Mouse (Mus musculus) CH12.LX (cell line): ENCODE results near the gene Adra2b. TPM values are rescaled to one million over a fixed set of nuclear protein-coding genes. Genes with fewer than 3 reads are reported as not detected.

Experiments used
- DNase-seq: peaks from one replicate; pipeline ENCODE4 v3.0.0-alpha.2; 2013; ENCODE audit errors: extremely low read depth
- H3K27ac ChIP-seq: 2 replicates; pipeline ENCODE4 v1.5.1; 2012; ENCODE audit warnings: low read depth, mild to moderate bottlenecking, control low read depth, moderate library complexity; ENCODE audit not compliant: insufficient read depth
- H3K27me3 ChIP-seq: replicated peaks from 2 replicates; pipeline ENCODE3; 2012; ENCODE audit warnings: inconsistent platforms
- H3K36me3 ChIP-seq, 2 experiments: replicated peaks in 1 of 2; 2 replicates each; pipeline versions ENCODE3 to v1.6.1; 2012; ENCODE audit warnings: inconsistent platforms in 1 of 2, low read length in 1 of 2, mild to moderate bottlenecking in 1 of 2, mixed read lengths in 1 of 2, moderate library complexity in 1 of 2; ENCODE audit not compliant: control insufficient read depth in 1 of 2, insufficient read depth in 1 of 2
- H3K4me1 ChIP-seq, 2 experiments: 2 replicates each; pipeline ENCODE4 v1.6.1; 2012; ENCODE audit warnings: inconsistent platforms in 1 of 2, moderate library complexity in 1 of 2; ENCODE audit not compliant: insufficient read depth in 2 of 2, control insufficient read depth in 1 of 2
- H3K4me2 ChIP-seq: 2 replicates; pipeline ENCODE4 v1.6.1; 2012; ENCODE audit warnings: low read depth, mild to moderate bottlenecking, control low read depth; ENCODE audit not compliant: poor library complexity, insufficient read depth, severe bottlenecking
- H3K4me3 ChIP-seq, 3 experiments: fragments of 150-350 bp in 1 of 3; sonication (generic) in 1 of 3; replicated peaks in 1 of 3; 2 replicates each; pipeline versions ENCODE3 to v1.5.1; 2011 to 2012; ENCODE audit warnings: low read depth in 2 of 3, low read length in 2 of 3, mild to moderate bottlenecking in 2 of 3, moderate library complexity in 2 of 3, control low read depth in 1 of 3, improper control_type of control experiment in 1 of 3, inconsistent platforms in 1 of 3, mixed read lengths in 1 of 3; ENCODE audit not compliant: poor library complexity in 1 of 3
- H3K79me2 ChIP-seq: replicated peaks from 2 replicates; pipeline ENCODE4 v1.6.1; 2012; ENCODE audit warnings: mild to moderate bottlenecking, moderate library complexity; ENCODE audit not compliant: control insufficient read depth, poor library complexity, insufficient read depth, severe bottlenecking; ENCODE audit errors: extremely low read depth
- H3K9ac ChIP-seq: 2 replicates; pipeline ENCODE4 v1.6.1; 2012; ENCODE audit warnings: low read depth, mild to moderate bottlenecking, control low read depth, moderate library complexity; ENCODE audit not compliant: insufficient read depth
- H3K9me3 ChIP-seq: replicated peaks from 2 replicates; pipeline ENCODE3; 2012; ENCODE audit warnings: low read length, inconsistent platforms, mixed read lengths
- BHLHE40 ChIP-seq: IDR thresholded peaks from 2 replicates; pipeline ENCODE4 v1.6.1; 2011; ENCODE audit warnings: mild to moderate bottlenecking, low read depth, low read length, improper control_type of control experiment
- CHD1 ChIP-seq: IDR thresholded peaks from 2 replicates; pipeline ENCODE4 v1.6.1; 2012; ENCODE audit warnings: low read depth, low read length, improper control_type of control experiment, inconsistent platforms
- CHD2 ChIP-seq: IDR thresholded peaks from 2 replicates; pipeline ENCODE4 v1.6.1; 2011; ENCODE audit warnings: low read length, improper control_type of control experiment
- CTCF ChIP-seq, 2 experiments: IDR thresholded peaks in 1 of 2; conservative IDR thresholded peaks in 1 of 2; 2 replicates each; pipeline ENCODE4 v1.5.1; 2011 to 2012; ENCODE audit warnings: low read depth in 2 of 2, low read length in 2 of 2, improper control_type of control experiment in 1 of 2, inconsistent platforms in 1 of 2, mild to moderate bottlenecking in 1 of 2, moderate library complexity in 1 of 2
- ELF1 ChIP-seq: IDR thresholded peaks from 2 replicates; pipeline ENCODE4 v1.6.1; 2014; ENCODE audit warnings: low read depth, mild to moderate bottlenecking, inconsistent platforms, low read length, improper control_type of control experiment
- EP300 ChIP-seq: IDR thresholded peaks from 2 replicates; pipeline ENCODE4 v1.6.1; 2011; ENCODE audit warnings: low read length, improper control_type of control experiment
- ETS1 ChIP-seq: conservative IDR thresholded peaks from 2 replicates; pipeline ENCODE4 v1.6.1; 2012; ENCODE audit warnings: low read depth, mild to moderate bottlenecking, inconsistent platforms, low read length, improper control_type of control experiment, moderate library complexity
- GABPA ChIP-seq: IDR thresholded peaks from 2 replicates; pipeline ENCODE4 v1.6.1; 2012; ENCODE audit warnings: low read depth, low read length, improper control_type of control experiment, inconsistent platforms; ENCODE audit not compliant: insufficient replicate concordance
- HCFC1 ChIP-seq: IDR thresholded peaks from 2 replicates; pipeline ENCODE4 v1.6.1; 2012; ENCODE audit warnings: low read depth, mild to moderate bottlenecking, inconsistent platforms, low read length, improper control_type of control experiment
- IRF4 ChIP-seq: IDR thresholded peaks from 2 replicates; pipeline ENCODE4 v1.6.1; 2014; ENCODE audit warnings: low read depth, mild to moderate bottlenecking, inconsistent platforms, low read length, improper control_type of control experiment
- JUN ChIP-seq: IDR thresholded peaks from 2 replicates; pipeline ENCODE4 v1.6.1; 2011; ENCODE audit warnings: low read depth, mild to moderate bottlenecking, low read length, improper control_type of control experiment, moderate library complexity; ENCODE audit not compliant: insufficient read depth
- JUND ChIP-seq: conservative IDR thresholded peaks from 2 replicates; pipeline ENCODE4 v1.6.1; 2011; ENCODE audit warnings: low read depth, low read length, improper control_type of control experiment
- KAT2A ChIP-seq: IDR thresholded peaks from 2 replicates; pipeline ENCODE4 v1.6.1; 2012; ENCODE audit warnings: low read length, improper control_type of control experiment, inconsistent platforms; ENCODE audit not compliant: insufficient replicate concordance
- MAFK ChIP-seq: IDR thresholded peaks from 2 replicates; pipeline ENCODE4 v1.6.1; 2011; ENCODE audit warnings: low read length, improper control_type of control experiment; ENCODE audit not compliant: insufficient replicate concordance
- MAX ChIP-seq: IDR thresholded peaks from 2 replicates; pipeline ENCODE4 v1.6.1; 2011; ENCODE audit warnings: low read length, improper control_type of control experiment
- MAZ ChIP-seq: IDR thresholded peaks from 2 replicates; pipeline ENCODE4 v1.6.1; 2012; ENCODE audit warnings: low read depth, mild to moderate bottlenecking, inconsistent platforms, low read length, improper control_type of control experiment, moderate library complexity
- MEF2A ChIP-seq: IDR thresholded peaks from 2 replicates; pipeline ENCODE4 v1.6.1; 2014; ENCODE audit warnings: low read depth, mild to moderate bottlenecking, inconsistent platforms, low read length, improper control_type of control experiment, borderline replicate concordance
- MXI1 ChIP-seq: IDR thresholded peaks from 2 replicates; pipeline ENCODE4 v1.6.1; 2011; ENCODE audit warnings: mild to moderate bottlenecking, low read depth, low read length, improper control_type of control experiment
- MYC ChIP-seq: IDR thresholded peaks from 2 replicates; pipeline ENCODE4 v1.6.1; 2011; ENCODE audit warnings: low read depth, mild to moderate bottlenecking, improper control_type of control experiment, low read length
- NELFE ChIP-seq: IDR thresholded peaks from 2 replicates; pipeline ENCODE4 v1.6.1; 2011; ENCODE audit warnings: low read depth, low read length, improper control_type of control experiment
- NRF1 ChIP-seq: IDR thresholded peaks from 2 replicates; pipeline ENCODE4 v1.6.1; 2014; ENCODE audit warnings: low read depth, mild to moderate bottlenecking, inconsistent platforms, low read length, improper control_type of control experiment, moderate library complexity
- PAX5 ChIP-seq: IDR thresholded peaks from 2 replicates; pipeline ENCODE4 v1.6.1; 2012; ENCODE audit warnings: low read length, inconsistent platforms, mixed read lengths
- POLR2A ChIP-seq: IDR thresholded peaks from 2 replicates; pipeline ENCODE4 v1.6.1; 2011; ENCODE audit warnings: low read depth, mild to moderate bottlenecking, improper control_type of control experiment, low read length
- POLR2AphosphoS2 ChIP-seq: IDR thresholded peaks from 2 replicates; pipeline ENCODE4 v1.6.1; 2011; ENCODE audit warnings: low read depth, low read length, improper control_type of control experiment
- RAD21 ChIP-seq: IDR thresholded peaks from 2 replicates; pipeline ENCODE4 v1.6.1; 2011; ENCODE audit warnings: low read depth, mild to moderate bottlenecking, low read length, improper control_type of control experiment, moderate library complexity
- RCOR1 ChIP-seq: conservative IDR thresholded peaks from 2 replicates; pipeline ENCODE4 v1.6.1; 2012; ENCODE audit warnings: low read depth, mild to moderate bottlenecking, inconsistent platforms, low read length, improper control_type of control experiment
- SIN3A ChIP-seq: IDR thresholded peaks from 2 replicates; pipeline ENCODE4 v1.6.1; 2012; ENCODE audit warnings: low read length, improper control_type of control experiment, inconsistent platforms
- SMC3 ChIP-seq: IDR thresholded peaks from 2 replicates; pipeline ENCODE4 v1.6.1; 2011; ENCODE audit warnings: low read depth, low read length, improper control_type of control experiment
- TBP ChIP-seq: conservative IDR thresholded peaks from 2 replicates; pipeline ENCODE4 v1.6.1; 2011; ENCODE audit warnings: low read depth, low read length, improper control_type of control experiment
- TCF12 ChIP-seq: IDR thresholded peaks from 2 replicates; pipeline ENCODE4 v1.6.1; 2014; ENCODE audit warnings: low read depth, mild to moderate bottlenecking, inconsistent platforms, low read length, improper control_type of control experiment
- UBTF ChIP-seq: IDR thresholded peaks from 2 replicates; pipeline ENCODE4 v1.6.1; 2012; ENCODE audit warnings: low read depth, mild to moderate bottlenecking, inconsistent platforms, low read length, improper control_type of control experiment, moderate library complexity
- USF1 ChIP-seq: IDR thresholded peaks from 2 replicates; pipeline ENCODE4 v1.6.1; 2014; ENCODE audit warnings: low read depth, mild to moderate bottlenecking, inconsistent platforms, low read length, improper control_type of control experiment
- USF2 ChIP-seq: conservative IDR thresholded peaks from 2 replicates; pipeline ENCODE4 v1.6.1; 2011; ENCODE audit warnings: low read depth, low read length, improper control_type of control experiment
- ZC3H11A ChIP-seq: IDR thresholded peaks from 2 replicates; pipeline ENCODE4 v1.6.1; 2012; ENCODE audit warnings: low read depth, mild to moderate bottlenecking, inconsistent platforms, low read length, improper control_type of control experiment
- ZKSCAN1 ChIP-seq: IDR thresholded peaks from 2 replicates; pipeline ENCODE4 v1.6.1; 2012; ENCODE audit warnings: low read depth, inconsistent platforms, low read length, improper control_type of control experiment, borderline replicate concordance
- ZMIZ1 ChIP-seq: IDR thresholded peaks from 2 replicates; pipeline ENCODE4 v1.6.1; 2012; ENCODE audit warnings: low read depth, mild to moderate bottlenecking, inconsistent platforms, low read length, improper control_type of control experiment
- ZNF384 ChIP-seq: IDR thresholded peaks from 2 replicates; pipeline ENCODE4 v1.6.1; 2012; ENCODE audit warnings: low read depth, low read length, improper control_type of control experiment, inconsistent platforms
- dilution Hi-C: fragments of 300-500 bp; cut with MboI; formaldehyde crosslinking; loops from 2 replicates; pipeline ENCODE4 v1.14.3; 2020; ENCODE audit warnings: low sequenced_read_pairs; ENCODE audit not compliant: extremely low pct_unique_long_range_greater_than_20kb, extremely low pct_ligation_motif_present
- in situ Hi-C: fragments of 300-500 bp; cut with MboI; formaldehyde crosslinking; loops from 3 replicates; pipeline ENCODE4 v1.14.3; 2019; ENCODE audit warnings: low sequenced_read_pairs, low pct_ligation_motif_present, low pct_unique_long_range_greater_than_20kb, mixed read lengths
- polyA plus RNA-seq: library from polyadenylated mRNA; unstranded; fragments of >175 nt; gene quantifications from 2 replicates; pipeline ENCODE4 v1.2.1, GENCODE M21; 2012; ENCODE audit warnings: low read depth; ENCODE audit not compliant: insufficient read length
- total RNA-seq, 2 experiments: library from RNA; depleted of rRNA; stranded (reverse); fragments of 300-350 nt in 1 of 2; fragments of >200 nt in 1 of 2; gene quantifications; 2 replicates each; pipeline ENCODE4 v1.2.3; 2012 to 2014

Adra2b gene
- total and polyA plus RNA-seq, 3 experiments: 0.08 TPM; not detected in 2

- no peaks in the 10 kb centered on the region for H3K27me3 ChIP-seq
- peaks cover 34 to 55% of the 10 kb centered on the region in 2 experiments for H3K4me1 ChIP-seq
- H3K36me3 ChIP-seq: peaks cover 0 to 29% of the 10 kb centered on the region in 2 experiments
- in situ Hi-C loops (no loop called here), dilution Hi-C loops (no loop called here)
- no peaks in the 10 kb centered on the region for H3K9me3 ChIP-seq
- peak overlapping the region; percentile 98 for H3K27ac ChIP-seq
- peak overlapping the region; percentile 15 to 61 (median 58) for H3K4me3 ChIP-seq
- H3K4me2 ChIP-seq: peak overlapping the region; percentile 91
- H3K9ac ChIP-seq: peak overlapping the region; percentile 50
- DNase-seq: peak; percentile 79
- H3K79me2 ChIP-seq: peaks cover 17% of the 10 kb centered on the region
- 0 out of 4 replicates have a peak, but pooled peaks of 1 of the 2 experiments have one; percentile 3 for TF ChIP-seq CTCF (conservative IDR thresholded peaks at IDR 0.05 in 1 of 2, IDR thresholded peaks at IDR 0.05 in 1 of 2; ENCODE audit: low read depth in 2 of 2, low read length in 2 of 2)
- no peak for TF ChIP-seq PAX5
- TF ChIP-seq POLR2A: 0 out of 2 replicates have a peak, but pooled peaks have one; percentile 60
- TF ChIP-seq POLR2AphosphoS2: no peak
- TF ChIP-seq NRF1: no peak
- TF ChIP-seq NELFE: 0 out of 2 replicates have a peak, but pooled peaks have one; percentile 28
- 0 out of 2 replicates have a peak, but pooled peaks have one; percentile 14 for TF ChIP-seq KAT2A
- TF ChIP-seq ETS1: peak; percentile 83
- TF ChIP-seq USF1: peak; percentile 55
- TF ChIP-seq MAZ: no peak
- peak; percentile 67; the same call in 1 of the 2 replicates for TF ChIP-seq SIN3A
- peak; percentile 6; the same call in 1 of the 2 replicates for TF ChIP-seq ZMIZ1
- TF ChIP-seq GABPA: no peak
- peak; percentile 72 for TF ChIP-seq MXI1
- no peak for TF ChIP-seq IRF4
- TF ChIP-seq ZC3H11A: no peak
- TF ChIP-seq ZNF384: no peak
- 0 out of 2 replicates have a peak, but pooled peaks have one; percentile 16 for TF ChIP-seq CHD1
- no peak for TF ChIP-seq ZKSCAN1
- TF ChIP-seq MEF2A: no peak
- 0 out of 2 replicates have a peak, but pooled peaks have one; percentile 29 for TF ChIP-seq TBP
- peak; percentile 68; the same call in 1 of the 2 replicates for TF ChIP-seq MAX
- 0 out of 2 replicates have a peak, but pooled peaks have one; percentile 3 for TF ChIP-seq SMC3
- 0 out of 2 replicates have a peak, but pooled peaks have one; percentile 41 for TF ChIP-seq MYC
- peak; percentile 59 for TF ChIP-seq BHLHE40
- TF ChIP-seq RCOR1: no peak
- no peak for TF ChIP-seq JUND
- no peak for TF ChIP-seq ELF1
- TF ChIP-seq JUN: no peak; the same call in 1 of the 2 replicates
- no peak for TF ChIP-seq MAFK
- peak; percentile 12; the same call in 1 of the 2 replicates for TF ChIP-seq HCFC1
- peak; percentile 55; the same call in 1 of the 2 replicates for TF ChIP-seq TCF12
- no peak for TF ChIP-seq RAD21
- TF ChIP-seq USF2: peak; percentile 42; the same call in 1 of the 2 replicates
- peak; percentile 54; the same call in 1 of the 2 replicates for TF ChIP-seq CHD2
- 0 out of 2 replicates have a peak, but pooled peaks have one; percentile 33 for TF ChIP-seq EP300
- TF ChIP-seq UBTF: no peak
These were observed 30.0 kb upstream of the Adra2b start for GRCm38 (mm10) chr2:127332807-127333570.
